Mouse (Mus musculus) C2C12 (cell line): ENCODE measurements at regions not wholly inside any gene's neighbourhood (a gene's known extent, or its start where the extent isn't known, plus 50 kb on each side); places are given as distances from the start of the nearest gene placed in this dataset.

Experiments used
- CEBPB ChIP-seq: IDR thresholded peaks from one replicate; pipeline ENCODE4 v1.6.1; 2011; ENCODE audit warnings: low read depth, mild to moderate bottlenecking, control low read depth, moderate library complexity
- CTCF ChIP-seq: IDR thresholded peaks from one replicate; pipeline ENCODE4 v1.5.1; 2011; ENCODE audit not compliant: control insufficient read depth, insufficient read depth, insufficient read length
- MAX ChIP-seq: IDR thresholded peaks from one replicate; pipeline ENCODE4 v1.6.1; 2011; ENCODE audit warnings: mild to moderate bottlenecking, control low read depth
- USF1 ChIP-seq: IDR thresholded peaks from one replicate; pipeline ENCODE4 v1.6.1; 2011; ENCODE audit warnings: low read depth, mild to moderate bottlenecking, control low read depth, moderate library complexity

GRCm38 (mm10) chr6:117505431-117505830 is 335.5 kb upstream of the Zfp637 start:
- TF ChIP-seq USF1 (no peak), CTCF (no peak), MAX (no peak), CEBPB (peak; percentile 70)
